Mouse (Mus musculus): ENCODE data around the gene Tox3. TPM values are rescaled to one million over a fixed set of nuclear protein-coding genes. Genes with fewer than 3 reads are reported as not detected.

Tox3 gene
- polyA plus RNA-seq, 1 experiment from 2014 or later = 7.9 TPM

DNA sequence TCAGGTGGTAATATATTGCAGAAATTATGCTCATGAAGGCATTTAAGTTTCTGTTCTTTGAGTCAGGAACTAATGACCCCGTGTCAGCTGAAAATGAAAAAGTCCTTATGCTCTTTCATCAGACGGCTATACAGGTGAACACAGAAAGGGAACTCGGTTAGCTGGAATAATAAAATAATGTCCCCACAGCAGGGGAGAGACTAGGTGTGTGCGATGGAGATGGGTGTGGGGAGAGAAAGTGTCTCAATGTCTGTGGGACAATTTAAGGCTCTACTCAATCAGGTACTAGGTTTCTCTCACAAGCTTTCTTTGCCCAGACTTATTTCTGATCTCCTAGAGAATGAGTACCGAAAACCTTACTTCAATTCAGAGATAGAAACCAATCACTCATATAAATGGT, 103.0 kb downstream of the Tox3 start:
- 0 out of 2 replicates have a peak, but pooled peaks cover 3% of the 10 kb centered on the region for H3K4me1 ChIP-seq (ENCODE audit: insufficient read depth, low read length)
- H3K9ac ChIP-seq (replicated peaks; ENCODE audit: low read length) = no peak overlapping the region
- no peak overlapping the region for H3K27ac ChIP-seq (ENCODE audit: low read length)
- no peaks in the 10 kb centered on the region for H3K27me3 ChIP-seq (ENCODE audit: insufficient read depth, low read length)
- no peak overlapping the region for H3K4me3 ChIP-seq (ENCODE audit: low read length)
- H3K4me2 ChIP-seq (replicated peaks; ENCODE audit: low read depth, low read length) = no peak overlapping the region
- H3K36me3 ChIP-seq (ENCODE audit: insufficient read depth, low read length) = peaks cover 13% of the 10 kb centered on the region
- WGBS = 72% methylated on average over 5 of the region's 5 CpGs
- ATAC-seq (ENCODE audit: low FRiP score, low TSS enrichment) = no peak
- no peaks in the 10 kb centered on the region for H3K9me3 ChIP-seq (ENCODE audit: low read length)

DNA sequence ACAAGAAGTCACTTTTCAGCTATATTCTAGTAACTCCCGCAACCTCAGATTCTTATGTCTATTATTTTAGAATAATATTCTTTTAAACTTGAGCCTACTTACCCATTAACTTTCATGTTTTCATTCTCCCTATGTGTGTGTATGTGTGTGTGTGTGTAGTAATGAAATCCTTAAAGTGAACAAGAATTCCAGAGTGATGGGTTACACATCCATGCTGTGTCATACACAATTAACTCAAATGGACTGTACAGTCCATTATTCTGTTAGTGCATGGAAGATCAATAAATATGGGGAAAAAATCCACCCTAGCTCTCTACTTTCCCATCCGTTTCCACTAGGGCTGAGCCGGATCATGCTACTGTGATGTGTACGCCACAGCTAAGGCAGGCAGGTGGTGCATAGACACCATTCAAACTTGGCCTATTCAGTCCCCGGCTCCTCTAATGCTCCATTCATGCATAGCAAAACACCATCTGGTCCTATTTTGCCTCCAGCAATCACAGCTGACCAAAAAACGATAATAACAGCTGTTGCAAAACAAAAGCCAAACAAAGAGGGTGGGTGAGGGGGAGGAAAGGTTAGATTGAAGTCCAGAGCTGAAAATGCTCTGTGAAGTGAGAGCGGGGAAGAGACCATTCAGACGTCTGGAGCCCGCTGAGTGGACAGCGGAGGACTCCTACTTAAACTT, 103.5 kb downstream of the Tox3 start:
- 55% methylated on average over 10 of the region's 10 CpGs for WGBS
- Histone ChIP-seq H3K27ac (ENCODE audit: low read length) (no peak overlapping the region), H3K4me1 (ENCODE audit: insufficient read depth, low read length) (0 out of 2 replicates have a peak, but pooled peaks cover 3% of the 10 kb centered on the region), H3K4me2 (replicated peaks; ENCODE audit: low read depth, low read length) (no peak overlapping the region), H3K36me3 (ENCODE audit: insufficient read depth, low read length) (peaks cover 13% of the 10 kb centered on the region), H3K4me3 (ENCODE audit: low read length) (no peak overlapping the region), H3K9me3 (ENCODE audit: low read length) (no peaks in the 10 kb centered on the region), H3K9ac (replicated peaks; ENCODE audit: low read length) (no peak overlapping the region), H3K27me3 (ENCODE audit: insufficient read depth, low read length) (no peaks in the 10 kb centered on the region)
- ATAC-seq (ENCODE audit: low FRiP score, low TSS enrichment) = peak; percentile 73

DNA sequence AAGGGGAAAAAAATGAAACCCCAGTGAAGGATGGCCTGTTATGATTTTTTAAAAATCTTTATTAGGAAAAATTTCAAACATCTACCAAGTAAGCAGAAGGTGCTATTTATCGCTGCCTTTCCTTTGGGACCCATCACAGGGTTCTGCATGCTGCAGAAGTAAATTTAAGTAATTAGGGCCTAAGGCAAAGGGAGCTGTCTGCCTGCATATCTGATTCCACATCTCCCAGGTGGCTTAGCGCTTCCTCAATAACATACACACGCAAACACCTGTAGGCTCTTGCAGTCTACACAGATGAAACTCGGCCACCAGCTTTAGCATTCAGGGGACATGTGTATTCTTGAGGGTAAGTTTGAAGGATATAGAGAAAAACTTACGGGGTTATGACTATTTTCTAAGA, 104.2 kb downstream of the Tox3 start:
- Histone ChIP-seq H3K27me3 (ENCODE audit: insufficient read depth, low read length) (no peaks in the 10 kb centered on the region), H3K4me2 (replicated peaks; ENCODE audit: low read depth, low read length) (no peak overlapping the region), H3K4me3 (ENCODE audit: low read length) (no peak overlapping the region), H3K9me3 (ENCODE audit: low read length) (no peaks in the 10 kb centered on the region), H3K27ac (ENCODE audit: low read length) (no peak overlapping the region), H3K9ac (replicated peaks; ENCODE audit: low read length) (no peak overlapping the region), H3K4me1 (ENCODE audit: insufficient read depth, low read length) (0 out of 2 replicates have a peak, but pooled peaks cover 3% of the 10 kb centered on the region), H3K36me3 (ENCODE audit: insufficient read depth, low read length) (peaks cover 11% of the 10 kb centered on the region)
- ATAC-seq (ENCODE audit: low FRiP score, low TSS enrichment) = no peak
- 88% methylated on average over 5 of the region's 5 CpGs for WGBS

DNA sequence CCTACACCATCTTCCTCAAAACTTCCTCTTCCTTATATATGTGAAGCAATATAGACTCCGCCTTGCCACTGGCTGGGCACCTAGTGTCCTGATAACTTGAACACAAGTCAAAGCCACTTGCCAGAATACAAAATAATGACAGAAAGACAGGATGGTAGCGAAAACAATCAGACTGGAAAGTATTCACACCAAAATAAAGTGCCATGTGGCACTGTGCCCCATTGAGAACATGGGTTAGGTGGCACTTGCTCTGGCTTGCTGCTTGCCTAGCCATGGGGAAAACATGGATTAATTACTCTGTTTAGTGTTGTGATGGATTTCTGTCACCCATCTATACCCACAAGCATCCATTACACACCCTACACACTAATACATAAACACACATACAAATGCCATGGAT, 105.8 kb downstream of the Tox3 start:
- no peak overlapping the region for H3K9ac ChIP-seq (replicated peaks; ENCODE audit: low read length)
- WGBS = 96% methylated on average over 2 of the region's 2 CpGs
- no peak for ATAC-seq (ENCODE audit: low FRiP score, low TSS enrichment)
- no peak overlapping the region for H3K4me3 ChIP-seq (ENCODE audit: low read length)
- no peak overlapping the region for H3K4me2 ChIP-seq (replicated peaks; ENCODE audit: low read depth, low read length)
- no peaks in the 10 kb centered on the region for H3K9me3 ChIP-seq (ENCODE audit: low read length)
- no peaks in the 10 kb centered on the region for H3K36me3 ChIP-seq (ENCODE audit: insufficient read depth, low read length)
- 0 out of 2 replicates have a peak, but pooled peaks cover 3% of the 10 kb centered on the region for H3K4me1 ChIP-seq (ENCODE audit: insufficient read depth, low read length)
- no peak overlapping the region for H3K27ac ChIP-seq (ENCODE audit: low read length)
- no peaks in the 10 kb centered on the region for H3K27me3 ChIP-seq (ENCODE audit: insufficient read depth, low read length)

GRCm38 (mm10) chr8:90241461-90241860, 106.7 kb downstream of the Tox3 start:
- Histone ChIP-seq H3K4me1 (ENCODE audit: insufficient read depth, low read length) (0 out of 2 replicates have a peak, but pooled peaks cover 3% of the 10 kb centered on the region), H3K27me3 (ENCODE audit: insufficient read depth, low read length) (no peaks in the 10 kb centered on the region), H3K27ac (ENCODE audit: low read length) (no peak overlapping the region), H3K4me2 (replicated peaks; ENCODE audit: low read depth, low read length) (no peak overlapping the region), H3K9ac (replicated peaks; ENCODE audit: low read length) (no peak overlapping the region), H3K9me3 (ENCODE audit: low read length) (no peaks in the 10 kb centered on the region), H3K36me3 (ENCODE audit: insufficient read depth, low read length) (no peaks in the 10 kb centered on the region), H3K4me3 (ENCODE audit: low read length) (no peak overlapping the region)
- ATAC-seq (ENCODE audit: low FRiP score, low TSS enrichment) = no peak
- 81% methylated on average over 4 of the region's 4 CpGs for WGBS

DNA sequence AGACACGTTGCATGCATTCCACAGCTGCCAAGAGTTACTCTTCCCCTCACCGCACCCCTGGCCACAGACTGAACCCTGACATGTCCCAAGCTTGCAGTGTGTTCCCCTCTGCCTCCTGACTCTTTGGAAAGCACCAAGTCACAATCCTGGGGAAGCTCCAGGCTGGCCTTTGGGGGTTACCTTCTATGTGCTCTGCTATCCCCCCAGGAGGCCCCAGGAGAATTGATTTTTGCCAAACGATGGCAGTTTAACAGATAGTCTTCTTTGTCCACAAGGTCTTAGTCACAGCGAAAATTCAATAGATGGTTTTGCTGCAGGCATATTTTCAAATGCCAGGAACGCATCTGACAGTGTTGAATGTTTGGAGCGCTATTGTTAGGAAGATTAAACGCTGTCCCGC, 115.6 kb downstream of the Tox3 start:
- no peak for ATAC-seq (ENCODE audit: low FRiP score, low TSS enrichment)
- no peak overlapping the region for H3K9ac ChIP-seq (replicated peaks; ENCODE audit: low read length)
- no peak overlapping the region for H3K4me2 ChIP-seq (replicated peaks; ENCODE audit: low read depth, low read length)
- H3K27ac ChIP-seq (ENCODE audit: low read length) = no peak overlapping the region
- 86% methylated on average over 8 of the region's 8 CpGs for WGBS
- no peaks in the 10 kb centered on the region for H3K4me1 ChIP-seq (ENCODE audit: insufficient read depth, low read length)
- no peaks in the 10 kb centered on the region for H3K9me3 ChIP-seq (ENCODE audit: low read length)
- H3K27me3 ChIP-seq (ENCODE audit: insufficient read depth, low read length) = no peaks in the 10 kb centered on the region
- H3K36me3 ChIP-seq (ENCODE audit: insufficient read depth, low read length) = no peaks in the 10 kb centered on the region
- H3K4me3 ChIP-seq (ENCODE audit: low read length) = no peak overlapping the region

DNA sequence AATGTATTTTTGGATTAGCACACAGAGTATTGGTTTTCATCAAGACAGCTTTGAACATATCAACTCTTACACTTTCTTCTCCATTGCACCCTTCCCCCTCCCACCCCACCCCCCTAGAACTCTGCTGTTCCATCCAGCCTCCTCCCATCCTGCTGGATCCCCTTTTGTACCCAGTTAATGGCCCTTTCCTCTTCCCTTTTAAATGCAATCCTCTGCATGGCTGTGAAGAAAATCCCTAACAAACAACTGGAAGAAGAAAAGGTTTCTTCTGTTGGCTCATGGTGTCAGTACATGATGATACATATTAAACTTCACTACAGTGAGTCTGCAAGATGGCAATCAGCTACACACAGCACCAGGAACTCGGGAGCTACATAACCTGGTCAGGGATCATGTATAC, 124.0 kb downstream of the Tox3 start:
- 38% methylated on average over 1 of the region's 1 CpGs for WGBS
- no peaks in the 10 kb centered on the region for H3K36me3 ChIP-seq (ENCODE audit: insufficient read depth, low read length)
- no peaks in the 10 kb centered on the region for H3K9me3 ChIP-seq (ENCODE audit: low read length)
- no peak overlapping the region for H3K4me2 ChIP-seq (replicated peaks; ENCODE audit: low read depth, low read length)
- no peaks in the 10 kb centered on the region for H3K27me3 ChIP-seq (ENCODE audit: insufficient read depth, low read length)
- H3K4me3 ChIP-seq (ENCODE audit: low read length) = no peak overlapping the region
- no peak for ATAC-seq (ENCODE audit: low FRiP score, low TSS enrichment)
- H3K4me1 ChIP-seq (ENCODE audit: insufficient read depth, low read length) = no peaks in the 10 kb centered on the region
- H3K27ac ChIP-seq (ENCODE audit: low read length) = no peak overlapping the region
- H3K9ac ChIP-seq (replicated peaks; ENCODE audit: low read length) = no peak overlapping the region

DNA sequence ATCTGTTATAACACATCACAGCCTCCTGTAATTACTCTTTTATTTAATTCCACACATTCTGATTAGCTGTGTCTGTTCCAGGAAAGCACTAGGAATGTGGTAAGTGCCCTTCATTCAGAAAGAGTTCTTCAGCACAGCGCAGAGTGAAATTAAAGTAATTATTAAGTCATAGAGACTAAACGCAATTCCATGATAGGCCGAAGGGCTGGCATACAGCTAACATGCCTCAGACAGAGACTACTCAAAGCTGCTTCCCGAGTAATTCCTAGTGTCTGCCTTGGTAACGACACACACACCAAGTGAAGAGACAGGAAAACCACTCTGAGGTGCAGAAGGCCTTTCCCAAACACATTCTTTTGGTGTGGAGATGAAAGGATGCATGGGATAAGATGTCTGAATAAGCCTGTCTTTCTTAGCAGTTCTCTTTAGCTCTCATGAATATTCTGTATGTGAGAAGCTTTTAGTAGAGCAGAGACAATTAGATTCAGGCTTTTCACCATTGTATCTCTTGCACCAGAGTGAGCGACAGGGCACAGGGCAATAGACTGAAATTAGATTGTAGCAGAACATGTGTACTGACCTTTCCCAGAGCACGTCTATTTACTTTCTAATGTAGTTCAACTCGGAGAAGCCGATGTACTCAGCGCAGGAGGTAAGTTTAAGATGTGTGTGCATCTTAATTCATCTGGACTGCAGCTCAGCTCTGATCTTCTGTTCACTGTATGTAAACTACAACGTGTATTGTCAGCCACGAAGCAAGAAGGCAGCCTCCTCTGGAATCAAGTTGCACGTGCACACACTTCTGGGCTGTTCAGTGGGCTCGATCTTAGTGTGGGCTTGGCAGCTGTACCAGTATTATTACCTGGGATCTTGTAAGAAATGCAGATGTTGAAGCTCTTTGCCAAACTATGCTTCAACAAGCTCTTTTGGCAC, 138.8 kb downstream of the Tox3 start:
- Histone ChIP-seq H3K27me3 (ENCODE audit: insufficient read depth, low read length) (no peaks in the 10 kb centered on the region), H3K9me3 (ENCODE audit: low read length) (no peaks in the 10 kb centered on the region), H3K4me3 (ENCODE audit: low read length) (no peak overlapping the region), H3K4me2 (replicated peaks; ENCODE audit: low read depth, low read length) (no peak overlapping the region), H3K4me1 (ENCODE audit: insufficient read depth, low read length) (no peaks in the 10 kb centered on the region), H3K9ac (replicated peaks; ENCODE audit: low read length) (no peak overlapping the region), H3K27ac (ENCODE audit: low read length) (no peak overlapping the region), H3K36me3 (ENCODE audit: insufficient read depth, low read length) (no peaks in the 10 kb centered on the region)
- WGBS = 79% methylated on average over 14 of the region's 14 CpGs
- ATAC-seq (ENCODE audit: low FRiP score, low TSS enrichment) = no peak

Measured in kidney, embryonic 16.5 days (tissue).